Mouse (Mus musculus): ENCODE measurements around the gene Gm10521.

- TF ChIP-seq CTCF (IDR thresholded peaks at IDR 0.05; ENCODE audit: borderline replicate concordance, extremely low read depth, insufficient read depth, insufficient read length) (no peak), POLR2A (IDR thresholded peaks at IDR 0.05; ENCODE audit: borderline replicate concordance, extremely low read depth, insufficient read depth, insufficient read length, poor library complexity, severe bottlenecking) (no peak)
Measured at GRCm38 (mm10) chr1:171938952-171939948, 43.8 kb downstream of the Gm10521 start.
